Mouse (Mus musculus) kidney, adult 11 months (tissue): ENCODE results near the gene Plekhg3.

Source experiments
- DNase-seq: peaks from one replicate; pipeline ENCODE4 v3.0.0; 2022

Plekhg3 gene

GRCm38 (mm10) chr12:76530580-76531139 is at the start of gene Plekhg3:
Gene Plekhg3, plus strand, starts transcription at chr12:76530891.
- no peak for DNase-seq

DNA sequence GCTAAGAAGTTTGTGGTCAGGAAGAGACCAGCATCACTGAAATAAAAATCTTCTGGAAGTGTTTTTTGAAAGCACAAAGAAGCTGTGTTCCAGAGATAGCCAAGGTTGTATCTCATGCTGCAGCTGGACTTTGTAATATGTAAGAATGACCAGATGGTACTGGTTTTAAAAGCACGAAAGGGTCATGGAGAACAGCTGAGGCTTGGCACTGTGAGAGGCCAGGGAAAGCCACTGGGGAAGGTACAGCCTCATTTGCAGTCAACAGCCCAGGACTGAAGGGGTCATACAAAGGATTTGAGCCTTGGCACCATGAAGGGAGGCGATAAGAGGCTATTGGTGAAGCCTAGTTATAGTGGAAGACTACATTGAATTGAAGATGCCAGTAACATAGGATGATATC is 48.2 kb upstream of the Plekhg3 start:
- DNase-seq: no peak

GRCm38 (mm10) chr12:76482948-76483347 is 47.7 kb upstream of the Plekhg3 start:
- no peak for DNase-seq

DNA sequence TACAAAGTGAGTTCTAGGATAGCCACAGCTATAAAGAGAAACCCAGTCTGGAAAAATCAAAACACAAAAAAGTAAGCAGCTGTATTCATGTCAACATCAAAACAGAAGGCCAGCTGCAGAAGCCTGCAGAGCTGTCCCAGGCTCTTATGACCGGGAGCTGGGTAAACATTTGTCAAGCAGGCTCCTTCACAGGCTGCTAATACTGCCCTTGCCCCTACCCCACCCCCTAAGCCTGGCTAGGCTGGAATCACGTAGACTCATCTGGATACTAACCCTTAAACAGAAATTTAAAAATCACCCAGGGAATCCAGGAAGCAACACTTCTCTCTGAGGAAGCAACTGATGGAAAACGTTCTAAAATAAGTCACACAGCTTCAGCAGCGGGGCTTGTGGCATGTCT is 45.8 kb upstream of the Plekhg3 start:
- no peak for DNase-seq

DNA sequence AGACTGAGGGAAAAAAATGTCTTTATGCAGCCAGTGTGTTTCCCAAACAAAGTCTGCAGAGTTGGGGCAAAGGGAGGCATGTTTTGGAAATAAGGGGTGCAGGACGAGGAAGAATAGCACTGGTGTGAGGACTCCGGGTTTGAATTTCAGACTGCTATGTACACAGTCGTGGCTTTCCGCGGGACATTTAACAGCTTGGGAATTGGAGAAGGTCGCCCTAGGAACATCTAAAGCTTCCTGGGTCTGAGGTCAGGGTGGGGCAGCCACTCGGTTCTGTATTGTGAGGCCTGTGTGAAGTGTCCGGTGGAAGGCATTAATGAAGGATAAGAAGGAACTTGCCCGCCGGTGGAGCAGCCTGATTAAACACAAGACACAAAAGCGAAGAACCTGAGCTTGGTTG is 45.3 kb upstream of the Plekhg3 start:
- DNase-seq: no peak

DNA sequence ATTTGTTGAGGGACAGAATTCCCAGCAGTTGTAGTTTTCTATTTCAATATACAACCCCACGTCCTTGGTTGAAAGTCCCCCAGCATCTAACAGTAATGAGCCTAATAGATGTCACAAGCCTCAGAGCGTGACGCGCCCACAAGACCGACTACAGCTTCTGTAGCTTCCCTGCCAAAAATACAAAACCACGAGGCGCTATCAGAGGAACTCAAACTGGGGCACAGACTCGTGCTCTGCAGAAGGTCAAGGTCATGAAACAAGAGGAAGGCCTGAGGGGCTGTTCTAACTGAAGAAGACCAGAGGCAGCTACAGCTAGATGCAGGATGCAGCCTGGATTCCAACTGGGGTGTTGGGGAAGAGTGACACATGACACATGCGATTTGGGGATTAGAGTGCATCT is 43.7 kb upstream of the Plekhg3 start:
- DNase-seq: no peak

DNA sequence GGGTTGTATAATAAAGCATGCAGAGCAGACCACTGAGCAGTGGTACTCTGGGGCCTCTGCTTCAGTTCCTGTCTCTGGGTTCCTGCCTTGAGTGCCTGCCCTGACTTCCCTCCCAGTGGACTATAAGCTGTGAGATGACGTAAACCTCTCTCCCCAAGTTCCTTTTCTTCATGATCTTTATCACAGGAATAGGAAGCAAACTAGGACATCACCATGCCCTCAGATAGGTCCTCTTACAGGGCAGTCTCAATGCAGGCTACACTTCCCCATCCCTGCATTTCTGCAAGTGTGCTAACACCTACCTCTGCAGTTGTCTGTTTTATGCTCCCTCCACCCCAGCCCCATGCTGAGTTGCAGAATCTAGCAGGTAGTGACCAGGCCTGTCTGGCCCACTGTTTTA is 39.9 kb upstream of the Plekhg3 start:
- no peak for DNase-seq

GRCm38 (mm10) chr12:76493462-76493861 is 37.2 kb upstream of the Plekhg3 start:
- DNase-seq: no peak

GRCm38 (mm10) chr12:76495381-76495780 is 35.3 kb upstream of the Plekhg3 start:
- no peak for DNase-seq

- peak; percentile 44 for DNase-seq
These were observed 34.4 kb upstream of the Plekhg3 start for GRCm38 (mm10) chr12:76496324-76496723.

DNA sequence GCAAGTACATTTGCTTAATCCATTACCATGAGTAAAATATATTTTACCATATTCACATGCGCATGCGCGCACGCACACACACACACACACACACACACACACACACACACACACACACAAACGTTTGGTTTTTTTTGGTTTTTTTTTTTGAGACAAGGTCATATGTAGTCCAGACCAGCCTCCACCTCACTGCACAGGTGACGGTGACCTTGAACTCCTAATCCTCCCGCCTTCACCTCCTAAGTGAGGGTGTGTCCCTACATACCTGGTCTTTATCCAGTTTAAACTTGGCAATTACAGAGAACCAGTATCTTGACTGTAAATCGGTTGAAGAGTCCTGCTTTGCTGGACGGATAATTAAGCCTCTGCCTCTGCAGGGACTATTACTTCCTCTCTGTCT is 31.4 kb upstream of the Plekhg3 start:
- DNase-seq: no peak

DNA sequence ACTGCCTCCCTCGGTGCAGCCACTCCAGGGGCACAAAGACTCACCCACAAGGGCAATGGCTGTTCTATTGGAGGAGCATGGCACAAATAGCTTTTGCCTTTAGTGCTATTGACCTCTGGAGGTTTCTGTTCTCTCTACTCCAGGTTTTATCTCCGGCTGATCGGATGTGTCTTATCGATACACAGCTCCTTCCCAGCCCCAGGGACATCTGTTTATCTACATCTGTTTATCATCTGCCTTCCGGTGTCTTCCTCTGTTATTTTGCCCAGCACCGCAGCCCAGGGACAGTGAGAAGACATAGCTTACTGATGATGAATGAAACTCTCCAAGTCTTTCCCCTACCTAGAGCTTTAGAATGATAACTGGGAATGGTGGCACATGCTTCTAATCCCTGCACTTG is 30.6 kb upstream of the Plekhg3 start:
- DNase-seq: no peak

DNA sequence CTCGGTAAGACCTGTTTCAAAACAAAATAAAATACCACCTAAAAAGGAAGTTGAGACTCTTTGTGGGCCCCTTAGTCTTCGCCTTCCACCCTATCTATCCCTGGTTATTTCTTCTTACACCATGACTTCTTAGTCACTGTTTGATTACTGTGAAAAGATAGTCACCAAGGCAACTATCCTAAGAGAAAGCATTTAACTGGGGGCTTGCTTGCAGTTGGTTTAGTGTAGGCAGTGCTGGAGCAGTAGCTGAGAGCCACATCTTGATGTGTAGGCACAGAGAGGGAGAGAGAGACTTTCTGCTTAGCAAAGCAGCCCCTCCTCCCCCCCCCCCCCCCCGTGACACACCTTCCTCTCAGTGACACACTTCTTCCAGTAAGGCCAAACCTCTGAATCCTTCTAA is 29.8 kb upstream of the Plekhg3 start:
- DNase-seq: no peak

DNA sequence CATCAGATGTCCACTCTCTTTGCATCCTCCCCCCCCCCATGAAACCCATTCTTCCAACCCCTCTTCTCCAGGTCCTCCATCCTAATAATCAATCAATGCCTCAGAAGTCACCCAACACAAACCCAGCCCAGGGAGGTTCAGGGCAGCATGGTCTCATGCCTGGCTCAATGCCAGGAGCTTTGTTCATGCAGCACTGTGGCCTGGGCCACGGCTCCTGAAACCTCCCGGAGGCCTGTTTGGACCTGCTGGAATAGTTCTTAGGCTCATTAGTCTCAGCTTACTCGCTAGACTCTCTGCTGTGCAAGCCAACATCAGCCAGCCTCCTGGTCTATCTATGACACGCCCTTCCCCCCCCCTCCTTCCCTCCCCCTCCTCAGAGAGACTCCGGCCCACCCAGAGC is 27.7 kb upstream of the Plekhg3 start:
- DNase-seq: peak; percentile 58

DNA sequence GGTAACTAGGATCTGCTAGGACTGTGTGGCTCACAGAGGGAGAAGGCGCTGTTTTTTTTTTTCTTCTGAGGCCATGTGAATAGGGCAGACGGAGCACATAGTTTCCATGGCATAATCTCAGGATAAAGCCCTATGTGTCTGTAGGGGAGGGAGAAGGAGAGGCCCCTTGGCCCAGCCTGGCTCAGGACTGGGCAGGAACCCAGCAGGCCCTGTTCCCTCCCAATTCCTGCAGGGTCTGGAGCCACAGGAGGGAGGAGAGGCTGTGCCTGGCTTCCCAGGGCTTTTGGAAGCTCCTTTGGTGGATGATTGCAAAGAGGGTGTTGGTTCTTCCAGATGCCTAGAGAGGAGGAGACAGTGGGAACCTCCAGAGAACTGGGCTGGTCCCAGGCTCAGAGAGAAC is 24.2 kb upstream of the Plekhg3 start:
- DNase-seq: no peak

DNA sequence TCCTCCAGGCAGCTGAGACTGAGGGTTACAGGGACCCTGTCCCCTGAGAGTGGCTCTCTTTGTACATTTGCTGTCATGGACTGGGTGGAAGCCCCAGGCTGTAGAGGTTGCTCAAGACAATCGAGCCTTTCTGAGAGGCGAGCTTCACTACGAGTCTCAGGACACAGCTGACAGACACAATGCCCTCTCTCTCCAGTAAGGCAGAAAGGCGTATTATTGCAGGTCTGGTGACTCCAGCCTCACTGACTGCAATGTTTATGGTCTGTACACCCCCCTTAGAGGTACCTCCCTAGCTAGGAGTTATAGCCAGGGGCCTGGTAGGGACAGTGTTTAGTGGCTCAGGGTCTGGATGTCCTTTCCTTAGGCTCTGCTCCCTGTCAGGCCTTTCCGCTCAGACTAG is 22.9 kb upstream of the Plekhg3 start:
- no peak for DNase-seq

- peak; percentile 54 for DNase-seq
These were observed 21.7 kb upstream of the Plekhg3 start for GRCm38 (mm10) chr12:76508909-76509440.

GRCm38 (mm10) chr12:76512731-76513130 is 18.0 kb upstream of the Plekhg3 start:
- peak; percentile 79 for DNase-seq

DNA sequence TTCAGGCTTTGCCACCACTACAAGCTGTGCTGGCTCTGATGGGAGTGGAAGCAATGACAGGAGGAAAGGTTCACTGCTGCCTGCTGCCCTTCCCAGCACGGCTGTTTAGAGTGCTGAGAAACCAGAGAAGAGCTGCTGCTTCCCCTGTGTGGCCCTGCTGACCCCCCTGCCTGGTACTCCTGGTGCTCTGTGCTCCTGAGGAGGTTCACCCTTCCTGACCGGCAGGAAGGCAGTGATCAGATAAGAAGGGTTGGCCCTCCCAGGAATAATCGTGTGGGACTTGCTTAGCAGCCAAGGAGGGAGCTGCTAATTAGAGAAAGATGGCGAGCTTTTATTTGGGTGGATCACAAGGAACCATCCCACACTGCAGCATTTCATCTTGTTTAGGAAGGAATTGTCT is 15.8 kb upstream of the Plekhg3 start:
- DNase-seq: no peak

- peak; percentile 66 for DNase-seq
These were observed 12.7 kb upstream of the Plekhg3 start for GRCm38 (mm10) chr12:76518000-76518399.

DNA sequence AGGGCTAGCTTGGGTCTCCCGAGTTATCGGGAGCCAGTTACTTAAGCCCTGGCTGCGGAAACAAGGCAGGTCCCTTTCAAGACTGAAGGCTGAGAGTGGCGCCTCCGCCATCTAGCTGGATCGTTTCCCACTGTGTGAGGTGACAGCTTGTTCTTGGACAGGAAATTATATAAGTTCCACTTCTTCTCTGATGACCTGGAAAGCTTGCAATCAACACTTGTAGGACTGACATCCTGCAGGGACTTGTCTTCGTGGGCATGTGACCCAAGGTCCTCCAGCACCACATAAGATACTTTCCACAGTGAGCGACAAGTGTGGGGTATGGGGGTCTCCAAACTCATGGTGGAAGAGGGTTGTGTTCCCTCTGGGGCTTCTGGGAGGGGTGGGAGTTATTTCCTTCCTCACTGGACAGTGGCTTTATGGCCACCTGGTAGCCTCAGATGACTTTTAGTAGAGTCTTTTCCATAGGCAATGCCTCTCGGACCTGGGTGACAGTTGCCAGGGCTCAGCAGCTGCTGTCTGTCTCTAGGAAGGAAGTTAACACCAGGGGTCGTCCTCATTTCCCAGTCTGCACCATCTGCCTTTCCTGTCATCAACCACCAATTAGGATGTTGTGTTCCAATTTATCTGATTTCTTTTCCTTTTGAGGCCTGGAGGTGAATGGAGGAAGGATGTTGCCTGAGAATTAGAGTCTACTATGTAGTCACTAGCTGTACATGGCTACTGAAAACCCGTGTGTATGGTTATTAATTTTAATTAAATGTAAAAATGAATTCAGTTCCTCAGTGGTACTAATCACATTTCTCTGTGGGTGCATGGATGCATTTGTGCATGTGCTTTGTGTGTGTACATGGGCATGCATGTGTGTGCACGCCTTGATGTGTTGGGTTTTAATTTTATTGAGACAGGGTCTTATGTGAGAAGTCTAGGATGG is 11.5 kb upstream of the Plekhg3 start:
- DNase-seq: no peak

- DNase-seq: no peak
These were observed 7.0 kb upstream of the Plekhg3 start for GRCm38 (mm10) chr12:76523654-76524053.

DNA sequence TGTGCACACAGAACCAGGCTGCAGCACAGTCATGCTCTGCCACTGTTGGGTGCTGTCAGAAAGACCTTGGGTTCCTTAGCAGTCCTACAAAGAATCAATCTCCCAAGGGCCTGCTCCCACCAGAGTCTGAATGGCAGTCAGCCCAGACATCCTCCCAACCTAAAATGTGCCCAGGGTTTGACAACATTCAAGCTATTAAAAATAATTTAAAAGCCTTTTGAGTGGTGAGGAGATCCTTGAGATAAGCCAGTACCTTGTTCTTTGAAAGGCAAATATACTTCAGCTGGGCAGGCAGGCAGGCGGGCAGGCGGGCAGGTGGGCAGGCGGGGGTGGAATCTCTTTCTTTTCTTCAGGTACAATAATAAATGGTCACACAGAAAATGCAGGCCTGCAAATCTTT is 5.8 kb upstream of the Plekhg3 start:
- no peak for DNase-seq

DNA sequence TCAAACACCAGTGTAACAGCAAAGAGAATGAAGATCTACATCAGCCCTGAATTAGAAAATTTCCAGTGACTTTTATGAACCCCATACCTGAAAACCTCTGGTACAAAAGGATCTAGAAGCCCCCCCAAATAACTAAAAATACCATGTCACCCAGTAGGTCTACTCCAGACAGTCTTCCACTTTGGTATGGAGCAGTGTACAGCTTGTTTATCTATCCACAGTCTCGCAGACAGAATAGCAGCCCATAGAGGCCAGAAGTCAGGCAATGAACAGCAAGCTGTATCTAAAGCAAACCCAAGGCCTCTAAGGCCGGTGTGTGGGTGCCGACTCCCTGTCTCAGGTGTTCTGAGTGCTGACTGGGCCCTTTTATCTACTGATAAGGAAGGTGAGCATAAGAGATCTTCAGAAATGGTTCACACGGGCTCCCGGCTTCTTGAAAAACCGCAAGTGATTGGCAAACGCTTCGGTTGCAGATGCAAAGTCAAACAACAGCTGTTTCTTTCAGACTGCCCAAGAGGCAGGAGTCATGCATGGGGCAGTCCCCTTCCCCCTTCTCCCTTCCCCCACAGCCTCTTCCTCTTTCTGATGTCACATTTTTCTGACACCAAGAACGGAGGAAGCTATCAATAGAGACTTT is 3.3 kb upstream of the Plekhg3 start:
- DNase-seq: no peak
